Mouse (Mus musculus): ENCODE measurements around the gene Trim69. TPM values are rescaled to one million over a fixed set of nuclear protein-coding genes. Genes with fewer than 3 reads are reported as not detected.
"Not testable (repeated sequence)": the region's sequence is repeated elsewhere in the genome, so short reads cannot be mapped to it uniquely, and the experiment has no call there.

The Trim69 gene
- polyA plus RNA-seq, 1 experiment = not detected

GRCm38 (mm10) chr2:122201501-122201900, 41.0 kb downstream of the Trim69 start:
- Histone ChIP-seq H3K27me3 (ENCODE audit: control insufficient read depth, insufficient read depth, low read length) (no peaks in the 10 kb centered on the region), H3K36me3 (ENCODE audit: control insufficient read depth, insufficient read depth, low read length) (no peaks in the 10 kb centered on the region), H3K4me1 (ENCODE audit: control insufficient read depth, insufficient read depth, insufficient read length) (no peaks in the 10 kb centered on the region), H3K4me3 (ENCODE audit: extremely low read depth, insufficient read depth, insufficient read length) (no peak overlapping the region), H3K27ac (ENCODE audit: insufficient read depth, low read length) (no peak overlapping the region)
- no peak for DNase-seq (ENCODE audit: low read depth in 1 of 2, low spot score in 2 of 2)
- TF ChIP-seq POLR2A (IDR thresholded peaks at IDR 0.05; ENCODE audit: low read depth, low read length) = no peak
- WGBS = 94% methylated on average over 1 of the region's 1 CpGs

- H3K4me3 ChIP-seq (ENCODE audit: extremely low read depth, insufficient read depth, insufficient read length) = no peak overlapping the region
- H3K4me1 ChIP-seq (ENCODE audit: control insufficient read depth, insufficient read depth, insufficient read length) = no peaks in the 10 kb centered on the region
- DNase-seq (ENCODE audit: low read depth in 1 of 2, low spot score in 2 of 2) = no peak
- H3K27me3 ChIP-seq (ENCODE audit: control insufficient read depth, insufficient read depth, low read length) = no peaks in the 10 kb centered on the region; the same call in 1 of the 2 replicates
- WGBS = 70% methylated on average over 2 of the region's 2 CpGs
- no peak for TF ChIP-seq POLR2A (IDR thresholded peaks at IDR 0.05; ENCODE audit: low read depth, low read length)
- TF ChIP-seq CTCF (IDR thresholded peaks at IDR 0.05; ENCODE audit: extremely low read depth, insufficient read depth, insufficient read length, insufficient replicate concordance) = no peak
- no peaks in the 10 kb centered on the region for H3K36me3 ChIP-seq (ENCODE audit: control insufficient read depth, insufficient read depth, low read length)
- no peak overlapping the region for H3K27ac ChIP-seq (ENCODE audit: insufficient read depth, low read length)
Observed at GRCm38 (mm10) chr2:122206440-122207107, 46.1 kb downstream of the Trim69 start.

GRCm38 (mm10) chr2:122210534-122211228, 50.2 kb downstream of the Trim69 start:
- Histone ChIP-seq H3K4me1 (ENCODE audit: control insufficient read depth, insufficient read depth, insufficient read length) (no peaks in the 10 kb centered on the region), H3K27ac (ENCODE audit: insufficient read depth, low read length) (no peak overlapping the region), H3K36me3 (ENCODE audit: control insufficient read depth, insufficient read depth, low read length) (no peaks in the 10 kb centered on the region), H3K27me3 (ENCODE audit: control insufficient read depth, insufficient read depth, low read length) (no peaks in the 10 kb centered on the region; the same call in 1 of the 2 replicates), H3K4me3 (ENCODE audit: extremely low read depth, insufficient read depth, insufficient read length) (no peak overlapping the region)
- WGBS = 88% methylated on average over 3 of the region's 3 CpGs
- DNase-seq (ENCODE audit: low read depth in 1 of 2, low spot score in 2 of 2) = no peak
- TF ChIP-seq CTCF (IDR thresholded peaks at IDR 0.05; ENCODE audit: extremely low read depth, insufficient read depth, insufficient read length, insufficient replicate concordance) = no peak
- no peak for TF ChIP-seq POLR2A (IDR thresholded peaks at IDR 0.05; ENCODE audit: low read depth, low read length)

- H3K27ac ChIP-seq (ENCODE audit: insufficient read depth, low read length); DNase-seq (ENCODE audit: low read depth in 1 of 2, low spot score in 2 of 2); H3K4me3 ChIP-seq (ENCODE audit: extremely low read depth, insufficient read depth, insufficient read length); H3K36me3 ChIP-seq (ENCODE audit: control insufficient read depth, insufficient read depth, low read length); H3K4me1 ChIP-seq (ENCODE audit: control insufficient read depth, insufficient read depth, insufficient read length); H3K27me3 ChIP-seq (ENCODE audit: control insufficient read depth, insufficient read depth, low read length): not testable (repeated sequence)
- WGBS = 85% methylated on average over 4 of the region's 4 CpGs
Observed at GRCm38 (mm10) chr2:122217075-122217474, 56.6 kb downstream of the Trim69 start.

GRCm38 (mm10) chr2:122218234-122218633, 57.7 kb downstream of the Trim69 start:
- TF ChIP-seq POLR2A (IDR thresholded peaks at IDR 0.05; ENCODE audit: low read depth, low read length) (no peak), CTCF (IDR thresholded peaks at IDR 0.05; ENCODE audit: extremely low read depth, insufficient read depth, insufficient read length, insufficient replicate concordance) (no peak)
- WGBS = 11% methylated on average over 2 of the region's 2 CpGs
- H3K27me3 ChIP-seq (ENCODE audit: control insufficient read depth, insufficient read depth, low read length) = no peaks in the 10 kb centered on the region
- H3K27ac ChIP-seq (ENCODE audit: insufficient read depth, low read length) = no peak overlapping the region
- no peaks in the 10 kb centered on the region for H3K4me1 ChIP-seq (ENCODE audit: control insufficient read depth, insufficient read depth, insufficient read length)
- no peak overlapping the region for H3K4me3 ChIP-seq (ENCODE audit: extremely low read depth, insufficient read depth, insufficient read length)
- no peak for DNase-seq (ENCODE audit: low read depth in 1 of 2, low spot score in 2 of 2)
- H3K36me3 ChIP-seq (ENCODE audit: control insufficient read depth, insufficient read depth, low read length) = no peaks in the 10 kb centered on the region

GRCm38 (mm10) chr2:122221378-122221777, 60.9 kb downstream of the Trim69 start:
- Histone ChIP-seq H3K4me1 (ENCODE audit: control insufficient read depth, insufficient read depth, insufficient read length) (no peaks in the 10 kb centered on the region), H3K27me3 (ENCODE audit: control insufficient read depth, insufficient read depth, low read length) (no peaks in the 10 kb centered on the region), H3K36me3 (ENCODE audit: control insufficient read depth, insufficient read depth, low read length) (no peaks in the 10 kb centered on the region), H3K4me3 (ENCODE audit: extremely low read depth, insufficient read depth, insufficient read length) (no peak overlapping the region), H3K27ac (ENCODE audit: insufficient read depth, low read length) (no peak overlapping the region)
- no peak for DNase-seq (ENCODE audit: low read depth in 1 of 2, low spot score in 2 of 2)
- TF ChIP-seq POLR2A (IDR thresholded peaks at IDR 0.05; ENCODE audit: low read depth, low read length) = no peak
- no peak for TF ChIP-seq CTCF (IDR thresholded peaks at IDR 0.05; ENCODE audit: extremely low read depth, insufficient read depth, insufficient read length, insufficient replicate concordance)
- WGBS = 77% methylated on average over 4 of the region's 4 CpGs

- Histone ChIP-seq H3K4me3 (ENCODE audit: extremely low read depth, insufficient read depth, insufficient read length) (no peak overlapping the region), H3K36me3 (ENCODE audit: control insufficient read depth, insufficient read depth, low read length) (no peaks in the 10 kb centered on the region), H3K27me3 (ENCODE audit: control insufficient read depth, insufficient read depth, low read length) (no peaks in the 10 kb centered on the region), H3K4me1 (ENCODE audit: control insufficient read depth, insufficient read depth, insufficient read length) (no peaks in the 10 kb centered on the region), H3K27ac (ENCODE audit: insufficient read depth, low read length) (no peak overlapping the region)
- no peak for DNase-seq (ENCODE audit: low read depth in 1 of 2, low spot score in 2 of 2)
- TF ChIP-seq POLR2A (IDR thresholded peaks at IDR 0.05; ENCODE audit: low read depth, low read length) = no peak
- TF ChIP-seq CTCF (IDR thresholded peaks at IDR 0.05; ENCODE audit: extremely low read depth, insufficient read depth, insufficient read length, insufficient replicate concordance) = no peak
- 83% methylated on average over 5 of the region's 5 CpGs for WGBS
Observed at GRCm38 (mm10) chr2:122221798-122222197, 61.3 kb downstream of the Trim69 start.

All from spleen, adult 2 months (tissue).